Mouse (Mus musculus) midbrain, embryonic 16.5 days (tissue): ENCODE results near the gene Ube2s. TPM values are rescaled to one million over a fixed set of nuclear protein-coding genes. Genes with fewer than 3 reads are reported as not detected.
"Not testable (repeated sequence)": the region's sequence is repeated elsewhere in the genome, so short reads cannot be mapped to it uniquely, and the experiment has no call there.

Experiments
- ATAC-seq: fragments of 200-750 bp; cut with Nextera tagmentation; 2 replicates; pipeline ENCODE4 v1.8.0; 2017; ENCODE audit warnings: moderate TSS enrichment
- H3K27ac ChIP-seq: fragments of 300-500 bp; sonication (generic); 2 replicates; pipeline ENCODE4 v1.5.1; 2014; ENCODE audit warnings: mild to moderate bottlenecking, low read length, mixed read lengths
- H3K27me3 ChIP-seq: fragments of 300-500 bp; sonication (generic); 2 replicates; pipeline ENCODE4 v1.6.1; 2014; ENCODE audit warnings: low read depth, low read length, mixed read lengths; ENCODE audit not compliant: control insufficient read depth, insufficient read depth
- H3K36me3 ChIP-seq: fragments of 300-500 bp; sonication (generic); 2 replicates; pipeline ENCODE4 v1.6.1; 2014; ENCODE audit warnings: mild to moderate bottlenecking, low read length, moderate library complexity, mixed read lengths; ENCODE audit not compliant: control insufficient read depth, insufficient read depth
- H3K4me1 ChIP-seq: fragments of 300-500 bp; sonication (generic); 2 replicates; pipeline ENCODE4 v1.6.1; 2014; ENCODE audit warnings: mild to moderate bottlenecking, low read length, mixed read lengths; ENCODE audit not compliant: control insufficient read depth, insufficient read depth
- H3K4me2 ChIP-seq: fragments of 300-500 bp; sonication (generic); 2 replicates; pipeline ENCODE4 v1.6.1; 2014; ENCODE audit warnings: mild to moderate bottlenecking, low read length, mixed read lengths
- H3K4me3 ChIP-seq: fragments of 300-500 bp; sonication (generic); 2 replicates; pipeline ENCODE4 v1.5.1; 2014; ENCODE audit warnings: low read depth, mild to moderate bottlenecking, low read length, moderate library complexity, mixed read lengths
- H3K9ac ChIP-seq: fragments of 300-500 bp; sonication (generic); 2 replicates; pipeline ENCODE4 v1.6.1; 2014; ENCODE audit warnings: low read depth, low read length, mixed read lengths
- H3K9me3 ChIP-seq: fragments of 300-500 bp; sonication (generic); replicated peaks from 2 replicates; pipeline ENCODE4 v1.6.1; 2014; ENCODE audit warnings: mild to moderate bottlenecking, low read length, mixed read lengths; ENCODE audit not compliant: control insufficient read depth, poor library complexity, severe bottlenecking
- WGBS: fragments of 180-500 bp; shearing (Covaris S2); extraction: QIAGEN DNeasy Blood & Tissue Kit; methylation state at CpG from one replicate; pipeline ENCODE4 v1.1.7; 2014; 5-methylcytosine and 5-hydroxymethylcytosine counted together
- polyA plus RNA-seq: library from polyadenylated mRNA; unstranded; fragments of >200 nt; fragmentation: Nextera tagmentation; extraction: Ambion mirVana; gene quantifications from 2 replicates; pipeline ENCODE4 v1.2.1, GENCODE M21; 2015

Ube2s gene
- 226 and 253 TPM in 2 replicates for polyA plus RNA-seq

- Histone ChIP-seq H3K4me2 (peak within 1 kb of the TSS; percentile 83), H3K9me3 (no peaks in the 10 kb centered on the region), H3K4me1 (peaks cover 19% of the 10 kb centered on the region), H3K27ac (peak within 1 kb of the TSS; percentile 97), H3K9ac (peak within 1 kb of the TSS; percentile 97), H3K27me3 (no peaks in the 10 kb centered on the region), H3K36me3 (peaks cover 8% of the 10 kb centered on the region; the same call in 1 of the 2 replicates), H3K4me3 (peak within 1 kb of the TSS; percentile 96)
- under 1% methylated on average over 58 of the region's 62 CpGs for WGBS
- ATAC-seq, result peak; percentile 99
These were observed at the start of gene Ube2s for GRCm38 (mm10) chr7:4812303-4813104. Ube2s (minus strand) TSS chr7:4812590.

GRCm38 (mm10) chr7:4860926-4861325 is 48.5 kb upstream of the Ube2s start:
- H3K27ac ChIP-seq, H3K4me1 ChIP-seq, H3K27me3 ChIP-seq, H3K9me3 ChIP-seq, ATAC-seq, H3K4me3 ChIP-seq, H3K9ac ChIP-seq, H3K4me2 ChIP-seq, H3K36me3 ChIP-seq: not testable (repeated sequence)
- 75% methylated on average over 3 of the region's 3 CpGs for WGBS

- Histone ChIP-seq H3K36me3 (no peaks in the 10 kb centered on the region), H3K9me3 (no peaks in the 10 kb centered on the region), H3K27me3 (no peaks in the 10 kb centered on the region), H3K4me2 (no peak overlapping the region), H3K27ac (no peak overlapping the region), H3K4me3 (no peak overlapping the region), H3K9ac (no peak overlapping the region), H3K4me1 (no peaks in the 10 kb centered on the region)
- no peak for ATAC-seq
- 84% methylated on average over 12 of the region's 12 CpGs for WGBS
These were observed 47.1 kb upstream of the Ube2s start for GRCm38 (mm10) chr7:4859418-4859978.

- no peaks in the 10 kb centered on the region for H3K27me3 ChIP-seq
- no peak overlapping the region for H3K4me2 ChIP-seq
- 65% methylated on average over 7 of the region's 7 CpGs for WGBS
- no peaks in the 10 kb centered on the region for H3K4me1 ChIP-seq
- H3K9me3 ChIP-seq, result peaks cover 3% of the 10 kb centered on the region; the same call in 1 of the 2 replicates
- no peak for ATAC-seq
- H3K27ac ChIP-seq, result no peak overlapping the region
- no peak overlapping the region for H3K4me3 ChIP-seq
- H3K36me3 ChIP-seq, result no peaks in the 10 kb centered on the region
- no peak overlapping the region for H3K9ac ChIP-seq
These were observed 44.9 kb upstream of the Ube2s start for GRCm38 (mm10) chr7:4857321-4857720.

GRCm38 (mm10) chr7:4856508-4856907 is 44.1 kb upstream of the Ube2s start:
- Histone ChIP-seq H3K9me3 (peaks cover 3% of the 10 kb centered on the region; the same call in 1 of the 2 replicates), H3K4me2 (no peak overlapping the region), H3K4me1 (no peaks in the 10 kb centered on the region), H3K9ac (no peak overlapping the region), H3K4me3 (no peak overlapping the region), H3K27ac (no peak overlapping the region), H3K27me3 (no peaks in the 10 kb centered on the region), H3K36me3 (no peaks in the 10 kb centered on the region)
- ATAC-seq, result no peak
- 86% methylated on average over 9 of the region's 9 CpGs for WGBS

- no peaks in the 10 kb centered on the region for H3K4me1 ChIP-seq
- H3K9me3 ChIP-seq, result peaks cover 3% of the 10 kb centered on the region; the same call in 1 of the 2 replicates
- no peak for ATAC-seq
- H3K36me3 ChIP-seq, result no peaks in the 10 kb centered on the region
- H3K4me3 ChIP-seq, result no peak overlapping the region
- WGBS, result 78% methylated on average over 3 of the region's 3 CpGs
- no peak overlapping the region for H3K9ac ChIP-seq
- no peaks in the 10 kb centered on the region for H3K27me3 ChIP-seq
- no peak overlapping the region for H3K27ac ChIP-seq
- no peak overlapping the region for H3K4me2 ChIP-seq
These were observed 41.2 kb upstream of the Ube2s start for GRCm38 (mm10) chr7:4853613-4854012.

GRCm38 (mm10) chr7:4851315-4851688 is 38.9 kb upstream of the Ube2s start:
- Histone ChIP-seq H3K27me3 (no peaks in the 10 kb centered on the region), H3K9ac (no peak overlapping the region), H3K4me1 (no peaks in the 10 kb centered on the region), H3K4me2 (no peak overlapping the region), H3K36me3 (no peaks in the 10 kb centered on the region), H3K9me3 (peaks cover 3% of the 10 kb centered on the region; the same call in 1 of the 2 replicates), H3K27ac (no peak overlapping the region), H3K4me3 (no peak overlapping the region)
- ATAC-seq, result no peak
- 76% methylated on average over 8 of the region's 8 CpGs for WGBS

GRCm38 (mm10) chr7:4850621-4851314 is 38.4 kb upstream of the Ube2s start:
- no peak overlapping the region for H3K4me3 ChIP-seq
- WGBS, result 79% methylated on average over 11 of the region's 11 CpGs
- H3K9me3 ChIP-seq, result peaks cover 3% of the 10 kb centered on the region; the same call in 1 of the 2 replicates
- H3K4me2 ChIP-seq, result no peak overlapping the region
- H3K4me1 ChIP-seq, result no peaks in the 10 kb centered on the region
- no peaks in the 10 kb centered on the region for H3K36me3 ChIP-seq
- no peak for ATAC-seq
- no peak overlapping the region for H3K9ac ChIP-seq
- H3K27me3 ChIP-seq, result no peaks in the 10 kb centered on the region
- H3K27ac ChIP-seq, result no peak overlapping the region

- Histone ChIP-seq H3K36me3 (no peaks in the 10 kb centered on the region), H3K4me2 (no peak overlapping the region), H3K9me3 (peaks cover 3% of the 10 kb centered on the region; the same call in 1 of the 2 replicates), H3K4me1 (peaks cover 3% of the 10 kb centered on the region; the same call in 1 of the 2 replicates), H3K4me3 (no peak overlapping the region), H3K9ac (no peak overlapping the region), H3K27ac (no peak overlapping the region), H3K27me3 (no peaks in the 10 kb centered on the region)
- ATAC-seq, result no peak
- 56% methylated on average over 9 of the region's 9 CpGs for WGBS
These were observed 37.0 kb upstream of the Ube2s start for GRCm38 (mm10) chr7:4849372-4849771.
